Mouse (Mus musculus): ENCODE data around the gene Dgkz.

DNA sequence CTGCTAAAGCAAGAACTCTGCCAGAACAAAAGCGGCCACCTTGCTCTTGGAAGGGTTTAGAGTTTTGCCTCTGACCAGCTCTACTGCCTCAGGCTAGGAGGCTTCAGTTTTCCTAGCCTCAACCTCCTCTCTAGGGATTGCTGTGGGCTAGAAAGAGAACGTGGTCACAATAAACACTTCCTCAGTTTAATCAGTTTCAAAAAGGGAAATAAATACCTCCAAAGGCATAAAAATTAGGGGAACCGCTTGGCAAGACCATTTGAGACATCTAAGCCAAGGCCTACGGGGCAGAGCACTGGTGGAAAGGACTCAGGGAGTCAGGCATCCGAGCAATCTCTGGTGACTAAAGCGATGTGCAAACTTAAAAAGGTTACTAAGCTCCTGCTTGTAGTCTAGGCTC is 19.8 kb downstream of the Dgkz start:
- TF ChIP-seq EP300 (optimal IDR thresholded peaks at IDR 0.05) (no peak), CTCF (IDR thresholded peaks at IDR 0.05; ENCODE audit: low read depth) (no peak)
